Mouse (Mus musculus) hindbrain, embryonic 14.5 days (tissue): ENCODE data around the gene Zc3hav1. TPM values are rescaled to one million over a fixed set of nuclear protein-coding genes. Genes with fewer than 3 reads are reported as not detected.

Experiments used
- ATAC-seq: fragments of 200-750 bp; cut with Nextera tagmentation; 2 replicates; pipeline ENCODE4 v1.8.0; 2017; ENCODE audit warnings: moderate number of reproducible peaks, mild to moderate bottlenecking, moderate TSS enrichment, moderate library complexity; ENCODE audit not compliant: low FRiP score
- DNase-seq: peaks from one replicate; pipeline ENCODE4 v3.0.0-alpha.2; 2015; ENCODE audit warnings: low spot score
- H3K27ac ChIP-seq: fragments of 300-500 bp; sonication (generic); 2 replicates; pipeline ENCODE4 v1.5.1; 2014; ENCODE audit warnings: mild to moderate bottlenecking, moderate library complexity
- H3K27me3 ChIP-seq: fragments of 300-500 bp; sonication (generic); 2 replicates; pipeline ENCODE4 v1.6.1; 2014; ENCODE audit warnings: mild to moderate bottlenecking, low read length, mixed read lengths; ENCODE audit not compliant: control insufficient read depth, insufficient read depth
- H3K36me3 ChIP-seq: fragments of 300-500 bp; sonication (generic); replicated peaks from 2 replicates; pipeline ENCODE4 v1.6.1; 2014; ENCODE audit not compliant: control insufficient read depth, insufficient read depth
- H3K4me1 ChIP-seq: fragments of 300-500 bp; sonication (generic); replicated peaks from 2 replicates; pipeline ENCODE4 v1.6.1; 2014; ENCODE audit warnings: antibody characterized with exemption, low read length, mixed read lengths; ENCODE audit not compliant: control insufficient read depth, insufficient read depth
- H3K4me2 ChIP-seq: fragments of 300-500 bp; sonication (generic); replicated peaks from 2 replicates; pipeline ENCODE4 v1.6.1; 2014; ENCODE audit warnings: mild to moderate bottlenecking, moderate library complexity
- H3K4me3 ChIP-seq: fragments of 300-500 bp; sonication (generic); replicated peaks from 2 replicates; pipeline ENCODE4 v1.5.1; 2014; ENCODE audit warnings: mild to moderate bottlenecking, low read length
- H3K9ac ChIP-seq: fragments of 300-500 bp; sonication (generic); 2 replicates; pipeline ENCODE4 v1.6.1; 2014
- H3K9me3 ChIP-seq: fragments of 300-500 bp; sonication (generic); 2 replicates; pipeline ENCODE4 v1.6.1; 2016; ENCODE audit warnings: low read length; ENCODE audit not compliant: control insufficient read depth
- WGBS: fragments of 180-500 bp; shearing (Covaris S2); extraction: QIAGEN DNeasy Blood & Tissue Kit; methylation state at CpG from one replicate; pipeline ENCODE4 v1.1.7; 2014; 5-methylcytosine and 5-hydroxymethylcytosine counted together
- polyA plus RNA-seq: library from polyadenylated mRNA; unstranded; fragments of >200 nt; fragmentation: Nextera tagmentation; extraction: Ambion mirVana; gene quantifications from 2 replicates; pipeline ENCODE4 v1.2.1, GENCODE M21; 2014

Zc3hav1 gene
- polyA plus RNA-seq, 1 experiment from 2014 or later, result 1.5 TPM

- Histone ChIP-seq H3K4me1 (no peaks in the 10 kb centered on the region), H3K27ac (no peak overlapping the region), H3K36me3 (no peaks in the 10 kb centered on the region), H3K4me3 (no peak overlapping the region), H3K9me3 (no peaks in the 10 kb centered on the region), H3K4me2 (no peak overlapping the region), H3K27me3 (no peaks in the 10 kb centered on the region), H3K9ac (no peak overlapping the region)
- 43% methylated on average over 3 of the region's 3 CpGs for WGBS
- no peak for DNase-seq
- no peak for ATAC-seq
Observed at GRCm38 (mm10) chr6:38343581-38343980, 10.8 kb downstream of the Zc3hav1 start.

DNA sequence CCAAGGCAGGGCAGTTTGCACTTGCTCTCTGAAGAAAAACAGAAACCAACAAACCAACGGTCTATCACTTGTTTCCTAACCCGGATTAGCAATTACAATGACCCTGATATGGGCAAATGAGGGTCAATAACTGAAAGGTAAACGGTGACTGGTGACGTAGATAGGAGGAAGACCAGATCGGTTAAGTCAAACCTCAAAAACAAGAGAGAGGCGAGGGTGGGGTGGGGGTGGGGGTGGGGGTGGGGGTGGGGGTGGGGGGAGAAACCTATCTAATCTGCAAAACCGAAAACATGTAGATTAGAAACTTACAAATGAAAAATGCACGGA lies 11.8 kb downstream of the Zc3hav1 start:
- no peak overlapping the region for H3K4me3 ChIP-seq
- no peak for DNase-seq
- H3K27ac ChIP-seq, result no peak overlapping the region
- H3K36me3 ChIP-seq, result no peaks in the 10 kb centered on the region
- H3K4me2 ChIP-seq, result no peak overlapping the region
- H3K4me1 ChIP-seq, result no peaks in the 10 kb centered on the region
- ATAC-seq, result no peak
- WGBS, result 87% methylated on average over 8 of the region's 8 CpGs
- no peaks in the 10 kb centered on the region for H3K27me3 ChIP-seq
- no peaks in the 10 kb centered on the region for H3K9me3 ChIP-seq
- no peak overlapping the region for H3K9ac ChIP-seq

- H3K4me2 ChIP-seq, result no peak overlapping the region
- no peak for DNase-seq
- no peak overlapping the region for H3K4me3 ChIP-seq
- H3K9me3 ChIP-seq, result no peaks in the 10 kb centered on the region
- no peak for ATAC-seq
- no peaks in the 10 kb centered on the region for H3K4me1 ChIP-seq
- H3K27ac ChIP-seq, result no peak overlapping the region
- H3K36me3 ChIP-seq, result no peaks in the 10 kb centered on the region
- WGBS, result 74% methylated on average over 11 of the region's 11 CpGs
- no peak overlapping the region for H3K9ac ChIP-seq
- H3K27me3 ChIP-seq, result no peaks in the 10 kb centered on the region
Observed at GRCm38 (mm10) chr6:38341751-38342665, 12.4 kb downstream of the Zc3hav1 start.

DNA sequence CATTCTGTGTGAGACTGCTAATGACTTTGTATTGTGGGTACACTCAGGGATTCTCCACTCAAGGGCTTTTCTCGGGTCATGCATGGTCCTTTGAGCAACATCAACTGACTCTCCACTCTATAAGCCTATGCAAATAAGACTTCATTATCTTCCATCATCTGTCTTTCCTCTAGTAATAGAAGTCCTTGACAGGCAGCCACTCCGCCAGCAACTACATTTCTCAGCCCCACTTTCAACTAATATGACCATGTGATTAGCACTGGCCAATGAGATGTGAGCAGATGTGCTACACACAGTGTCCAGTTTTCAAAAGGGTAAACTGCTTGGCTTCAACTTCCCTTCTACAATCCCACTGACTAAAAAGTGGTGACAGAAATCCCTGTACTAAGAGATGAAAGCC lies 15.3 kb downstream of the Zc3hav1 start:
- DNase-seq, result no peak
- no peak overlapping the region for H3K9ac ChIP-seq
- no peak for ATAC-seq
- no peak overlapping the region for H3K27ac ChIP-seq
- H3K36me3 ChIP-seq, result no peaks in the 10 kb centered on the region
- no peaks in the 10 kb centered on the region for H3K4me1 ChIP-seq
- WGBS, result 59% methylated on average over 2 of the region's 2 CpGs
- H3K9me3 ChIP-seq, result no peaks in the 10 kb centered on the region
- H3K4me3 ChIP-seq, result no peak overlapping the region
- no peaks in the 10 kb centered on the region for H3K27me3 ChIP-seq
- no peak overlapping the region for H3K4me2 ChIP-seq

DNA sequence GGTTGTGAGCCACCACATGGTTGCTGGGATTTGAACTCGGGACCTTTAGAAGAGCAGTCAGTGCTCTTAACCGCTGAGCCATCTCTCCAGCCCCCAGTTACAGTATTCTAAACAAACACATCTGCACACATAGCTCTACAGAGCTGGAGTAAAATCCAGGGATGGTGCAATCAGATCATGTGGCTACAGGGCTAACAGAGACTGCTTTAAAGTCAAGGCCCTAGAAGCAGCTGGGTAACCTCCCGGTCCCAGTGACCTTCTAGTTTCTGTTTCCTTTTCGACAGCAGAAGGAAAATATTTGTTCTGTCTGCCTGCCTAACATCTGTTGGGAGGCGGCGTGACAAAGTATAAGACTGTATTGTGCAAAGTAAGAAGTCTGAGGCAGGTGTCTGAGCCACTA lies 16.5 kb downstream of the Zc3hav1 start:
- no peaks in the 10 kb centered on the region for H3K36me3 ChIP-seq
- no peaks in the 10 kb centered on the region for H3K9me3 ChIP-seq
- DNase-seq (no peak), ATAC-seq (no peak)
- WGBS, result 89% methylated on average over 6 of the region's 6 CpGs
- no peak overlapping the region for H3K9ac ChIP-seq
- no peak overlapping the region for H3K4me3 ChIP-seq
- H3K4me1 ChIP-seq, result no peaks in the 10 kb centered on the region
- H3K4me2 ChIP-seq, result no peak overlapping the region
- H3K27me3 ChIP-seq, result no peaks in the 10 kb centered on the region
- H3K27ac ChIP-seq, result no peak overlapping the region

GRCm38 (mm10) chr6:38337166-38337705 lies 17.2 kb downstream of the Zc3hav1 start:
- H3K27me3 ChIP-seq, result no peaks in the 10 kb centered on the region
- no peaks in the 10 kb centered on the region for H3K4me1 ChIP-seq
- H3K27ac ChIP-seq, result no peak overlapping the region
- H3K4me3 ChIP-seq, result no peak overlapping the region
- 91% methylated on average over 4 of the region's 4 CpGs for WGBS
- no peaks in the 10 kb centered on the region for H3K9me3 ChIP-seq
- H3K36me3 ChIP-seq, result no peaks in the 10 kb centered on the region
- no peak for DNase-seq
- no peak for ATAC-seq
- no peak overlapping the region for H3K9ac ChIP-seq
- no peak overlapping the region for H3K4me2 ChIP-seq

DNA sequence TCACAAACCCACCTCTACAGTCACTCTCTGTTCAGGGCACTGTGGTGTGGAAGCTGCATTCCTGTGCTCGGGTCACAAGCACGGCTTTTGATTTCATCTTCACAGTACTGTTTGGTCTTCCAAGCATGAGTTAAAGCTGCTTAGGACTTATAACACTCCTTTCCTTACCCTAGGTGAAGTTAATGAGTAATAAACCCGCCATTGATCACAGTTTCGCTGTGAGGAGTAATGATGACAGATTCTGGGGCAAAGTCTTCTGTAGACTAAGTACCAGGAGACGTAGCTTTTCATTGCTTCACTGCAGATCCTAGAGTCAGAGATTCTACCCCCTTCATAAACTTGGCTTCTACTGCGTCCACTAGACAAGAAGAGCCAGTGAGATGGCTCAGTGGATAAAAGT lies 19.1 kb downstream of the Zc3hav1 start:
- H3K27ac ChIP-seq, result no peak overlapping the region
- no peaks in the 10 kb centered on the region for H3K36me3 ChIP-seq
- H3K9me3 ChIP-seq, result no peaks in the 10 kb centered on the region
- DNase-seq (no peak), ATAC-seq (no peak)
- no peak overlapping the region for H3K4me2 ChIP-seq
- H3K4me1 ChIP-seq, result no peaks in the 10 kb centered on the region
- no peaks in the 10 kb centered on the region for H3K27me3 ChIP-seq
- H3K9ac ChIP-seq, result no peak overlapping the region
- H3K4me3 ChIP-seq, result no peak overlapping the region
- 83% methylated on average over 6 of the region's 6 CpGs for WGBS

DNA sequence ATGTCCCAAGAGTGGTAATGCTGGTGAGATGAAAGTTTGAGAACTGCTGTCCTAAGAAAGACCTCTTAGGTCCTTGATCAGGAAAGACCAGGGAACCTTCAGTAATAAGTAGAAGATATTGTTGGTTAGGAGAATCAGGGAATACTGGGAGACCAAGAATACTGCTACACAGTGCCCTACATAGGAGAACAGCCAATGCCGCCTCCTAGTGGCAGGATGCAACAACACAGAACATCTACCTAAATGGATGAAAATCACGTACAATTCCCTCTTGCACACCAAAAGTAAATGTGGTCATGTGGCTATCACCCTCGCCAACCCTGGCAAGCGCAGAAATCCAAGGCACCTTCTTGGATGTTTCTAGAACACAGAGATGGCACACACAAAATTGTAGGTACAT lies 27.8 kb downstream of the Zc3hav1 start:
- H3K9me3 ChIP-seq, result no peaks in the 10 kb centered on the region
- H3K4me3 ChIP-seq, result no peak overlapping the region
- H3K4me2 ChIP-seq, result no peak overlapping the region
- H3K27ac ChIP-seq, result no peak overlapping the region
- ATAC-seq, result peak; percentile 51; the same call in 1 of the 2 replicates
- no peak overlapping the region for H3K9ac ChIP-seq
- peak; percentile 77 for DNase-seq
- no peaks in the 10 kb centered on the region for H3K36me3 ChIP-seq
- H3K4me1 ChIP-seq, result no peaks in the 10 kb centered on the region
- WGBS, result 19% methylated on average over 4 of the region's 4 CpGs
- H3K27me3 ChIP-seq, result no peaks in the 10 kb centered on the region

GRCm38 (mm10) chr6:38320621-38321020 lies 33.8 kb downstream of the Zc3hav1 start:
- WGBS, result 93% methylated on average over 9 of the region's 9 CpGs
- ATAC-seq, result no peak
- no peak for DNase-seq
- no peaks in the 10 kb centered on the region for H3K4me1 ChIP-seq
- H3K36me3 ChIP-seq, result no peaks in the 10 kb centered on the region
- H3K4me3 ChIP-seq, result no peak overlapping the region
- H3K9ac ChIP-seq, result no peak overlapping the region
- H3K4me2 ChIP-seq, result no peak overlapping the region
- H3K27ac ChIP-seq, result no peak overlapping the region
- no peaks in the 10 kb centered on the region for H3K9me3 ChIP-seq
- H3K27me3 ChIP-seq, result no peaks in the 10 kb centered on the region
